Mouse (Mus musculus) layer of hippocampus, adult 2 months (tissue): ENCODE results near the gene Fbxo39. TPM values are rescaled to one million over a fixed set of nuclear protein-coding genes. Genes with fewer than 3 reads are reported as not detected.

Experiments
- DNase-seq, 2 experiments: peaks; one replicate each; pipeline ENCODE4 v3.0.0; 2022; ENCODE audit warnings: low spot score in 2 of 2
- H3K27ac ChIP-seq: fragments of 200-600 bp; 2 replicates; pipeline ENCODE4 v1.8.1; 2022
- H3K4me3 ChIP-seq: fragments of 200-600 bp; 2 replicates; pipeline ENCODE4 v1.8.1; 2022; ENCODE audit warnings: mild to moderate bottlenecking
- CTCF ChIP-seq: fragments of 200-600 bp; conservative IDR thresholded peaks from 2 replicates; pipeline ENCODE4 v1.8.1; 2022; ENCODE audit warnings: antibody characterized with exemption, mild to moderate bottlenecking, moderate library complexity
- long read RNA-seq, 2 experiments: library from polyadenylated mRNA; stranded (forward); transcript quantifications; one replicate each; pipeline ENCODE4 v2.0.0; 2021; ENCODE audit warnings: borderline mapping rate in 2 of 2
- total RNA-seq, 2 experiments: library from RNA; stranded (reverse); gene quantifications; 2 replicates each; pipeline ENCODE4 v1.2.3; 2021

The Fbxo39 gene
- total RNA-seq, result not detected
- long read RNA-seq, experiment 1, result 0 reads
- long read RNA-seq, experiment 2, result 0 reads

DNA sequence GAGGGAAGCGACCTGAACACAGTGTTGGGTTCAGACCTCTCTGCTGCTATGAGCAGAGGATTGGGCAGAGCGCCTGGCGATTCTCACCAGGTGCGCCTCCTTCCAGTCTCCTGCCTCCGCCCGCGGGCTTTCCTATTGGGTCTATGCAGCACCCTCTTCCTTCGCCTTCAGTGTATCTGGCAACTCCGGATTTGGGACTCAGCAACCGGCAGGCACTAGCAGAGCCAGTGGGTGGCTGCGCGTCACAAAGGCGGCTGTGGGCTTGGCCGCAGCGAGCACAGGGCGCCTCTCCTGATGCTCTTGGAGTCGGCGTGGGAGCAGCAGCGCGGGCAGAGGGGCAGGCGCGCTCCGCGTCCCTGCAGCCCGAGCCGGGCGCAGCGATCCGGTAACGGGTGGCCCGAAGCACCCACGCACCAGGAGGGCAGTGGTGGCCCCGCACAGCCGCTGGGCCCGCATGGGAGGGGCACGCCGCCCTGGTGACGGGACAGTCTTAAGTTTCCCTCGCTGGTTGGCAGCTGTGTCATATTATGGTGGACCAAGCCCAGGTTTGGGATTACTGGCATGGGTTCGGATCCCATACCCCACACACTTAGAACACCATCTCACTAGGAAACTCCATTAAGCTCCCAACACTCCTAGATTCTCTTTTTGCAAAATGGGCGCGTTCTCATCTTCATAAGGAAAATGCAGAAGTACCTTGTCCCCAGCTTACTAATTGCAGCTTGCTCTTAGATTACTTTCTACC lies at the start of gene Fbxo39:
Gene Fbxo39 (plus strand): TSS at position 294 of the 745 bp plus-strand sequence.
- DNase-seq, result peak; percentile 30 to 42
- Histone ChIP-seq H3K27ac (no peak within 1 kb of the TSS), H3K4me3 (peak within 1 kb of the TSS; percentile 48)
- no peak for TF ChIP-seq CTCF

DNA sequence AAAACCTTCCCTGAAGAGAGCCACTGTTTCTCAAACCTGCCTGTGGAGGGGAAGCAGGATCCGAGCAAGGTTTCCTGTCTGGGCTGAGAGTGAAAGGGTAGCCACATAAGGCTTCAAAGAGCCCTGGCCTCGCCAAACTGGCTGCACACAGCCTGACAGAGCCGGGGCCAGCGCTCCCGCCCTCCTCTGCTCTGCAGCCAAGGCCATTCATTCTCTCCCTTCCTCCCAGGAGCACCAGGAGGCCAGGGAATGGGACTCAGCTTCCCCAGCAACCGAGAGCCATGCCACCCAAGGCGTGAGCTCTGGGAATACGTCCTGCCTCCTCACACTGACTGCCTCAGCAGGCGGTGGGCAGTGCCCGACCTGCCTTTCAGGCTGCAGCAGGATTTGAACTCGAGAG lies 48.8 kb upstream of the Fbxo39 start:
- peak; percentile 48 to 67 for DNase-seq
- H3K4me3 ChIP-seq, result no peak overlapping the region; the same call in 1 of the 2 replicates
- peak overlapping the region; percentile 70 for H3K27ac ChIP-seq
- TF ChIP-seq CTCF, result no peak

- TF ChIP-seq CTCF, result peak; percentile 76
- H3K27ac ChIP-seq, result peak overlapping the region; percentile 51; the same call in 1 of the 2 replicates
- peak; percentile 52 to 58 for DNase-seq
- H3K4me3 ChIP-seq, result peak overlapping the region; percentile 59
Observed at GRCm38 (mm10) chr11:72266207-72266959, 47.9 kb upstream of the Fbxo39 start.

- H3K4me3 ChIP-seq, result peak within 1 kb of the TSS; percentile 59
- peak within 1 kb of the TSS; percentile 51; the same call in 1 of the 2 replicates for H3K27ac ChIP-seq
- no peak for DNase-seq
- peak; percentile 2 for TF ChIP-seq CTCF
Observed at GRCm38 (mm10) chr11:72266960-72267560, 47.2 kb upstream of the Fbxo39 start, which contains the start of gene Slc13a5. Slc13a5 (minus strand) TSS chr11:72267222.

DNA sequence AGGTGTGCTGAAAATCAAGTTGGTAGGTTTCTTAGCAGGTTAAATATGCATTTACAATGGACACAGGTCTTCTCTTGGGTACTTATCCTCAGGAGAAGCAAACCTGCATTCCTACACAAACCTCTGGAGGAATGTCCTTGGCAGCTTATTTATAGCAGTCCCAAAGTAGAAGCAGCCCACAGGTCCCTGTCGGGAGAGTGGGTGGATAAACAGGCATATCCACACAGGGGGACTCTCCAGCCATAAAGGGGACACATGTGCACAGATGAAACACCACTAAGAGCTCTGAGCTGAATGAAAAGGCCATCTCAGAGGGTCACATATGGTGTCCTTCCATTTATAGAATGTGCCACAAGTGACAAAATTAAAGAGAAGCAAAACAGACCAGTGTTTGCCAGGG lies 42.5 kb upstream of the Fbxo39 start:
- Histone ChIP-seq H3K27ac (no peak overlapping the region), H3K4me3 (no peak overlapping the region)
- no peak for DNase-seq
- no peak for TF ChIP-seq CTCF

- DNase-seq, result no peak
- Histone ChIP-seq H3K27ac (no peak overlapping the region), H3K4me3 (no peak overlapping the region)
- no peak for TF ChIP-seq CTCF
Observed at GRCm38 (mm10) chr11:72273341-72273740, 40.9 kb upstream of the Fbxo39 start.

DNA sequence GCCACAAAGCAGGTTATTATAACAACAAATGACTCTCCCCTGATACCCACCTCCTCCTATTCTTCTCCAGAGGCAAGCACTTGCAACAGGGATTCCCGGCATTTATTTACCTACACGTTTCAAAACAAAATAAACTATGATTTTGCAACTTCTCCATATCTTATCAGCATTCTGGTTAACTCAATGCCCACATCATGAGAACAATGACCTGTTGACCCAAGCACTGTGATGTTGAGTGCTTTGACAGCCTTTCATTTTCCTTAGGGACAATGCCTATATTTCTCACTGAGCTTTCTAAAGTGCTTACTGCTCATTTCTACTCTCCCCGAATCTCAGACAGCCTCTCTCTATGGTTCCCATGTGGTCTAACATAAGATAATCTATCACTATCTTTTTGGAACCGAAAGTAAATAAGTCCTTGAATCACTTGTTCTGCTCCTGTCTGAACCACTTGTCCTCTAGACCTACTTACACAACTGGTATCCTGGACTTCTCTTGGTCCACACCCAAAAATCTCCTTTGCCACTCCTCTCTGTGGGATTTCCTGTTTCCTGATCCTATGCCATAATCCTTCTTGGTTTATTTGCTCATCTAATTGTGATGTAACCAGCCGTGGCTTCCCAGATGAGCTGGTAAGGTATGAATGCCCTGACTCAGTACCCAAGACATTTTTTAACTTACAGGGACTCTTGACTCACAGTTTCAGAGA lies 32.9 kb upstream of the Fbxo39 start:
- no peak for DNase-seq
- no peak for TF ChIP-seq CTCF

GRCm38 (mm10) chr11:72281852-72282400 lies 32.3 kb upstream of the Fbxo39 start:
- no peak overlapping the region for H3K4me3 ChIP-seq
- no peak for TF ChIP-seq CTCF
- DNase-seq, result no peak
- no peak overlapping the region for H3K27ac ChIP-seq

More for the DNA sequence above, 32.9 kb upstream of the Fbxo39 start:
- Histone ChIP-seq H3K4me3 (no peak overlapping the region), H3K27ac (no peak overlapping the region)

DNA sequence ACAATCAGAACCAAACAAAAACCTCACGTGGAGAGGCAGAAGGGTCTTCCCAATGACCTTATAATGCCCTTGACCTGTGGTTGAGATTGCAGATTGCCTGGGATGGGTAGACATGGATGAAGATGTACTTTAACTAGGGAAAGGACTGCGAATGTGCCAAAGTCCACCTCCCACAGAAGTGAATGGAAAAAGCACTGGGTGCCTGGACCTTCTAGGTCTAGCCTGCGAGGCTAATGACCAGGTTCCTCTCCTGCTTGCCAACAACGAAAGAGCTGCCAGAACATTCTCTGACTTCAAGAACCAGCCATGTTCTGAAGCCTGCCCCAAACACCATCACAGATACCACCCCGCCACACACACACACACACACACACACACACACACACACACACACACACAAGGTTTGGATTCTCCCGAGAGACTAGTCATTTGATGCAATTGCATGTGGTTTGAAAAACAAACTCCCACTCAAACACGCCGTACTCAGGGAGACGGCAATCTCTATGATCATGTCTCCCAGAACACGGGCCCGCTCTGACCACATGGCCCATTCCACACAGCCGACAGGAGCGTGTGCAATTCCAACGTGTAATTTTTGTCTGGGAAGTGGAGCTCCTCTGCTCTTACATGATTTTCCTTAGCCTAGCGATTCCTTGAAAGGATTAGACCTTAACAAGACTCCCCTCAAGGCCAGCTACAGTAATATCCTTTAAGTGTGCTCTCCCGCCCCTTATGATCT lies 30.6 kb upstream of the Fbxo39 start:
- no peak for TF ChIP-seq CTCF
- H3K4me3 ChIP-seq, result no peak overlapping the region
- H3K27ac ChIP-seq, result no peak overlapping the region
- no peak for DNase-seq

- no peak for TF ChIP-seq CTCF
- Histone ChIP-seq H3K4me3 (no peak overlapping the region), H3K27ac (no peak overlapping the region)
- DNase-seq, result no peak
Observed at GRCm38 (mm10) chr11:72284532-72285182, 29.6 kb upstream of the Fbxo39 start.

DNA sequence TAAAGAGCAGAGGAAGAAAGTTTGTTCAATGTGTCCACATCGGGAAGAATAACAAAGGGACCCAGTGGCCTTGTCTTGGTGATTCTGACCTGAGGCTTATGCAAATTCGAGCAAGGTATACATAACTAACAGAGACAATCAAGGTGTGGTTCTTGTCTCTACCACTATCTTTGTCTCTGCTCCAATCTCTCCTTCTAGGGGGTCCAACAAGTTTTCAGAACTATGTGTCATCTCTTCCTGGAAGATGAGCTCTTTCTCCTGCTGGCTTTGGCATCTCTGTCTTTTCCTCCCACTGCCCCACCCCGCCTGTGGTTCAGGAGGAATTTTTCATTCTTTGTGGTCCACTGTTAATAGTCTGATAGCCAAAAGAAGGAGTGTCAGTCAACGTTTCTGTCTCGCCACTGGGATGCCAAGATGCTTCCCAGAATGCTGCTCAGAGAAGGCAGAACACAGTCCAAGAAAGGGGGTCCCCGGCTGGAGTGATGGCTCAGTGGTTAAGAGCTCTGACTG lies 28.2 kb upstream of the Fbxo39 start:
- DNase-seq, result no peak
- Histone ChIP-seq H3K4me3 (no peak overlapping the region), H3K27ac (no peak overlapping the region)
- TF ChIP-seq CTCF, result no peak
